Mouse (Mus musculus) liver, adult 2 months (tissue): ENCODE data around the gene Grik3.

Source experiments
- CTCF ChIP-seq: fragments of 200-500 bp; IDR thresholded peaks from 2 replicates; pipeline ENCODE4 v1.5.1; 2011; ENCODE audit warnings: low read depth, low read length, control low read depth
- POLR2A ChIP-seq: fragments of 200-500 bp; IDR thresholded peaks from 2 replicates; pipeline ENCODE4 v1.6.1; 2011; ENCODE audit warnings: low read length, control low read depth; ENCODE audit not compliant: insufficient read depth; ENCODE audit errors: extremely low read depth

GRCm38 (mm10) chr4:125495477-125495876, 5.0 kb downstream of the Grik3 start:
- no peak for TF ChIP-seq CTCF
- TF ChIP-seq POLR2A, result no peak
